Mouse (Mus musculus) testis, adult 2 months (tissue): ENCODE measurements around the gene Magi1.

Experiments used
- CTCF ChIP-seq: fragments of 200-500 bp; IDR thresholded peaks from 2 replicates; pipeline ENCODE4 v1.5.1; 2012; ENCODE audit warnings: low read depth, mild to moderate bottlenecking, inconsistent platforms, low read length, moderate library complexity; ENCODE audit not compliant: control insufficient read depth, insufficient read depth, insufficient replicate concordance
- POLR2A ChIP-seq: fragments of 200-500 bp; IDR thresholded peaks from 2 replicates; pipeline ENCODE4 v1.6.1; 2012; ENCODE audit warnings: low read depth, mild to moderate bottlenecking, inconsistent platforms, low read length, moderate library complexity; ENCODE audit not compliant: control insufficient read depth

DNA sequence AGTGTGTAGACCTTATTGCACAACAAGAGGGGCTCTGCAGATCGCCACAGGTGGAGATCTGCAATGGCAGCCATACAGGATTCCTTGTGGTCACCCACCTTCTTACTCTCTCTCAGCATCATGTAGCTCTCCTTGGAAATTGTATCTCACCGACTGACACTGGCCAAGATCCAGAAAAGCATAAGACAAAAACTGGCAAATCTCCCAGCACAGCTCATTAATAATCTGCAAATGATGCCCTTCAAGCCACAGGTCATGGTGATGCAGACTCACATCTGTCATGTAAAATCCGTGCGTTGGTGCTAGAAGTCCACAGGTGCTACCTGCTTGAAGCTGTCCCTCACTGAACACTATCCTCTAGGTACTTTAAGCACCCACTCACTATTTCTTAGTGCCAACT, 448.5 kb downstream of the Magi1 start:
- TF ChIP-seq CTCF (no peak), POLR2A (no peak)
